Mouse (Mus musculus) thymus, postnatal 4 days (tissue): Measurements from ENCODE around the gene Pex19.
A peak's percentile ranks its signal among the peaks of the same experiment; 100 is the strongest.

Experiments
- DNase-seq: peaks from one replicate; pipeline ENCODE4 v3.0.0; 2021

The Pex19 gene

DNA sequence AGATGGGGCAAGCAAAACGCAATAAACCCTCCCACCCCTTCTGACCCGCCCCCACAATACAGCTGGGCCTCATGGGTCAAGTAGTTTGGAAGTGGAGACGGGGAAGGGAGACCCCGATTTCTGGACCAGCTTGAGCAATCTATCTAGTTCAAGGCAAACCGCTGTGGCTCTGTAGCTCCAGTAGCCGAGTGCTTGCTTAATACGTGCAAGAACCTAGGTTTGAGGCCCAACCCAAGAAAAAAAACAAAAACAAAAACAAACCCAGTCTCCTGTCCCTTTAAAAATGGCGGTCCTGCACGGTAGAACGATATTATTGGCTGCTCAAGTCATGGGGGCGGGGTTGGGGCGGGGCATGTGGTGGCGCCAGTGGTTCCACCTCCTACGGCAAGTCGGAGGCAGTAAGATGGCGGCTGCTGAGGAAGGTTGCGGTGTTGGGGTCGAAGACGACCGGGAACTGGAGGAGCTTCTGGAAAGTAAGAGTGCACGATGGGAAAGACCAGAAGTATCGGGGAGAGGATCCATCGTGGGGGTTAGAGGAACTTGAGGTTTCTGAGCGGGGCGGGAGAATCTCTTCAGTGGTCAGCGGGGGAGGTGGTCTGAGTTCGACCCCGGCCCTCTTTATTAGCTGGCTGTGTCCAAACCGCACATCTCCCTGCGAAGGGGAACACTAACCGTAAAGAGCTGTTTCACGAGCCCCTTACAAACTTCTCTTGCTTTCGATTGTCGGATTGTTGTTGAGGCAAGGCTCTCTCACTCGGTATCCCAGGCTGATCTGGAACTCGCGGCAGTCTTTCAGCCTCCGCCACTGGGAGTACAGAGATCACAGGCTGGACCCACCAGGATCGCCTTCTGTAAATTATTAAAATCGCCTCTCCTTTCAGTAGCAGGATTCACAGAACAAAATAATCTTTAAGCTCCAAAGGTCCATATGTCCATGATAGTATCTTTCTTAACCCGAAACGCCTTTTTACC, at the start of gene Pex19:
TSS of gene Pex19 (plus strand) at position 380 of the 972 bp plus-strand sequence.
- DNase-seq, result peak; percentile 82

DNA sequence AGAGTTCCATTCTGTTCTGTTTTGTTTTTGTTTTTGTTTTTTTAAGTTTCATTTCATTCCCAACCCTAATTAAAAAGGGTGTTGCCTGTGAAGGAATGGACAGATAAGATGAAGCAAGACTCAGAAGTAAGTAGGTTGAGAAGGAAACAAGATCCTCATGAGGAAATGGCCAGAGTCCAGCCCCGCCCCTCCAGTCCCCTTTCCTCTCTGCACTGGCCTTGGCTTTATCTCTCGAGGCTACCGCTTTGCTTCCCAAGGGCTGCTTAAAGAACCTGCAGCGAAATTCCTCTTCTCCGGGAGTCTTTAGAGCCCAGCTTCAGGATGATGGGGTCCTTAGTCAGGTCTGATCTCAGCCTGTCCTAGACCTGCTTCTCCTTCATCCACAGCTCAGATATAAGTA, 48.6 kb upstream of the Pex19 start:
- no peak for DNase-seq

DNA sequence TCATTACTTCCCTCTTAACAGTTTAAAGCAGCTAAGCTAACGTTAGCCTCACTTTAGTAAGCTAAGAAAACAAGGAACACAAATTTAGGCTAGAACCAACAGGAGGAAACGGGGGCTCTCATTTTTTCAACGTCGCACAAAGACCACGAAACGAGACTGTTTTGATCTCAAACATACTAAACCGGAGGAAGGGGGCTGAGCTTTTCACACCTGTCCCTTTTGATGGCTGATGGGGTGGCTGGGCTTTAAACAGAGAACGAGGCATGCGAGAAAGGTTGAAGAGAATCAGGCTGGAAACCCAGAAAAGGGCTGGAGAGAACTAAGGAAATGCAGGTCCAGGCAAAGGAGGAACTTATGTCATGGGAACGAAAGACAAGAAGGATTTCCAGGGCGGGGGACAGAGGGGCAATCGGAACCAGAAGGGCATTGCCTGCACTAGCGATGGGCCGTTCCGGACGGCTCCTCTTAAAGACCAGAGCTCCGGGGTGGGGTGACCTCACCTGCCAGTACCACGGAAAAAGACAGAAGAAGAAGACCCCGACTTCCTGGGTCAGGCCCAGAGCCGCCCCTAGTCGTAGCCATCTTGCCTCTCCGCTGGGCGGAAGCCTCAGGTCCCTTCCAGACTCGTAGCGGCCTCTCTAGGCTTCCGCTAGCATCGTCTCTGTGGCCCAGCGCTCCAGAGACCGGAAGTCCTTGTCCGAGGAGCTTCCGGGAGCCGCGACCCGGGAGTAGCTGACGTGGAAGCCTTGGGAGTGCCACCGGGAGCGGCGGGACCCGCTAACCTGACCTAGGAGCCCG, 44.3 kb upstream of the Pex19 start, which contains the start of the genes Copa and Ncstn:
TSS of gene Copa (plus strand) at position 429 of the 798 bp plus-strand sequence.
TSS of gene Ncstn (minus strand) at position 695 of the 798 bp plus-strand sequence.
- peak; percentile 89 for DNase-seq

DNA sequence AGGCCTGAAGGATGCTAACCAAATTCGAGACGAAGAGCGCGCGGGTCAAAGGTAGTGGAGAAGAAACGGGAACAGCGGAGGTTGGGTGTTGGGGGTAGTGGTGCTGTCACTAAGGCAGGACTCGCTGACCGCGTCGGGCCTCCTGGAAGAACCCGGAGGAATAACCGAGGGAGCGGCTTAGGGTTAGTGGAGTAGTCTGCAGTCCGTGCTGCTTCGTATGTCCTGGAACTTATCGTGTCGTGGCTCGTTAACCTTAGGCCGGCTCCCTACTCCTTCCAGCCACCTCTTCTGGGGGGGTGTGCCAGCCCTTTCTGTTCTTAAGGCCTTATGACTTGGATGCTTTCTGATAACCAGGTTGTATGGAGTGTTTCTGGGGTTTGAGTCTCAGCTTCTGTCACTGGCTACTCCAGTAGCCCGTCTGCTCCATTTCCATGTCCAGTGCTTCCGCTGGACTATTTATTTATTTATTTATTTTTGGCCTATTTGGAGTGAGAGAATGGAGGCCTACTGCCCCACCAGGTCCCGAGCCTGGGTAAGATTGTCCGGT, 43.6 kb upstream of the Pex19 start:
- DNase-seq, result no peak

DNA sequence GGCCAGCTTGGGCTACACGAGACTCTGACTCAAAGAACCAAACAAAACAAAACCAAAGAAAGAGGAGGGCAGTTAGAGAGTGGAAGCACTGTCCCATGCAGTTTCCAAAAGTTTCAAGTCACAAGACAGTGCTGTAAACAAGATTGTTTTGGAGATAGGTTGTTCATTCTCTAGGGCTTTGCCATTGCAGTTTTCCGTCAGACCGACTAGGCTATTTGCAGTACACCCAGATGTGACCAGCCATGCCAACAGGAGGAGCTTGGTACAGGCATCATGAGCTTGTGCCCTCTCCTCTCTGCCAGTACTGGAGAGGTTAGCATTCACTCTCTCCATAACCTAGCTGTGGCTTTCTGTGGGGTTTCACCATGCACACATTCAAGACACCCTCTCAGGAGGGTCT, 33.0 kb upstream of the Pex19 start:
- no peak for DNase-seq

DNA sequence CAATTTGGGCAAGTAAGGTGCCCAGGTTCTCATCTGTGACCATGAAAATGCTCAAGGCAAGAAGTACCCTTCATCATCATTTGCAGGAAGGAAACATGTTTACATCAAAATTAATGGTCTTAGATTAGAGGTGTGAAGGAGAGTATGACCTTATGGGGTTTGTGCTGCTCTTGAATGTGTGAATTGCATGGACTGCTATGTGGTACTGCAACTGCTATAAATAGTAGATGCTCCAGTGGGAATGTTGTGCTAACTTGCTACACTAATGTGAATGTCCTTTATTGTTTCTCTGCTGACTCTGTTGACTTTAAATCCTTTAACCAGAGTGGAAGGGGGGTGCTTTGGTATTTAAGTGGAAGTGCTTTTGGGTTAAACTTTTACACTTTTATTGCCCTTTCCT, 32.3 kb upstream of the Pex19 start:
- no peak for DNase-seq

DNA sequence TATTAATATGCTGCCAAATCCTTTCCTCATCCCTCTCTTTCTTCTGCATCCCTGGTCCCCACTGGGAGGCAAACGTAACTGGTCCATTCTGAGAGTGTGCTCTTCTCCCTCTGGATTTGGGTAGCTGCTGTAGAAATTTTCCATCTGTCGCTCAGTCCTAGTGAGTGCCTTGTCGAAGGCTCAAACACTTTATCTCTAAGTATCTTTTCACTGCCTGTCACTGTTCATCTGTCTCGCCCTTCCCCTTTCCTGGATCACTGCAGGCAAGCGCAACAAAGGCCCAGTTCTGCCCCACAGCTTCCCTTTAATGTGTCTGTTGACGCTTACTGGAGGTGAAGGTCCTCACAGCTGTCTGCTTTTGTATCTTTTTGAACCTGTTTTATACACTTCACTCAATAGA, 31.4 kb upstream of the Pex19 start:
- DNase-seq, result no peak

DNA sequence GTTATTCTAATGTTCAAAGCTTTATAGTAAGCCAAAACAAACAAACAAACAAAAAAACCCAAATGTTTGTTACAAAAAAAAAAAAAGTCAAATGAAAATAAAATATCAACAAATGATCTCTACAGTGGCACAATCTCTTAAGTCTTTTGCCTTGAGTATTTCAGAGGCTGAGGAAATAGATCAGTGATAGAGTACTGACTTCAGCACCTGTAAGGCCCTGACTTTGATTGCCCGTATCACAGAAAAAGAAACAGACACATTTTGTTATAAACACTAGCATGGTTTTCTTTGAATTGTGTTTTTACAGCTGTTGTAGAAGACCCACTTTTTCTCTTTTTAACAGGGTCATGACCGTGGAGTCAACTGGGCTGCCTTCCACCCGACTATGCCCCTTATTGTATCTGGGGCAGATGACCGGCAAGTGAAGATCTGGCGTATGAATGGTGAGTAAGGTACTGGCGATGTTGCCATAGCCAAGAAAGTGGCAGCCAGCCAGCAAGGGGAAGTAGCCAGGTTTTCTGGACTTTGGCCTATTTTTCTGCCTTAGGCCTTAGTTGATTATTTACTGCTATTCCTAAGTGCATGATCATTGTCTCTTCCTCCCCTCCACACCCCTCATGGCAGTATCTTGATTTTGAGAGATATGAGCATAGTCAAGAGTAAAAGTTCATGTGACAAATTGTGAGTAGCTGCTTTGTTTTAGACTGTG, 27.1 kb upstream of the Pex19 start:
- DNase-seq, result no peak

DNA sequence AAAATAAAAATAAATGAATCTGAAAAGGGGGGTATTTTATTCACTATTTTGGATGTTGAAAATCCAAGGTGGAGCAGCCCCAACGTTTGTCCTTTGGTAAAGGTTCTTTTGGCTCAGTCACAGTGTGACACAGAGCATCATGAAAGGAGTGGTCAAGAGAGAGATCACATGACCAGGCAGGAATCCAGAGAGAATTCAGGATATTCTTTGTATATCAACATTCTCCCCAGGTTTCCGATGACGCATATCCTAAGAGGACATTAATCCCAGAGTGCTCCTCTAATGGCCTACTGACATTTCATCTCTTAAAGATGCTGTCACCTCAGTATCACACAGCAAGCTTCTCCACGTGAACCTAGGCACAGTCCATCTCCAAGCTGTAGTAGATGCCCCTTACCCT, 22.9 kb upstream of the Pex19 start:
- DNase-seq, result no peak

DNA sequence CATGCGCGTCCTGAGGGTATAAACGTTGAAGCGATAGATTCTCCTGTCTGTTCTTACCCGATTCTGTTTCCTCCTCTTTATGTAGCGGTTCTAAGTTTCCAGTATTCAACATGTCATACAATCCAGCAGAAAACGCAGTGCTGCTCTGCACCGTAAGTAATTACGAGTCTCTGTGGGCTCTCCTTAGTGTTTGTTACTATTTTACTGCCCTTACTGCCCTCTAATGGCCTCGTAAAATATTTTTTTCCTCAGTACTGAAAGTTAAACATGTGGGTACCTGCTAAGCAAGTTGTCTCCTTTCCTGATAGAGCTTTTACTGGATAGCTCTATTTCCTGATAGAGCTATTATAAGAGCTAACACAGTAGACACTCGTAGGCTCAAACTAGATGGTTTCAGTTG, 21.5 kb upstream of the Pex19 start:
- DNase-seq, result no peak

DNA sequence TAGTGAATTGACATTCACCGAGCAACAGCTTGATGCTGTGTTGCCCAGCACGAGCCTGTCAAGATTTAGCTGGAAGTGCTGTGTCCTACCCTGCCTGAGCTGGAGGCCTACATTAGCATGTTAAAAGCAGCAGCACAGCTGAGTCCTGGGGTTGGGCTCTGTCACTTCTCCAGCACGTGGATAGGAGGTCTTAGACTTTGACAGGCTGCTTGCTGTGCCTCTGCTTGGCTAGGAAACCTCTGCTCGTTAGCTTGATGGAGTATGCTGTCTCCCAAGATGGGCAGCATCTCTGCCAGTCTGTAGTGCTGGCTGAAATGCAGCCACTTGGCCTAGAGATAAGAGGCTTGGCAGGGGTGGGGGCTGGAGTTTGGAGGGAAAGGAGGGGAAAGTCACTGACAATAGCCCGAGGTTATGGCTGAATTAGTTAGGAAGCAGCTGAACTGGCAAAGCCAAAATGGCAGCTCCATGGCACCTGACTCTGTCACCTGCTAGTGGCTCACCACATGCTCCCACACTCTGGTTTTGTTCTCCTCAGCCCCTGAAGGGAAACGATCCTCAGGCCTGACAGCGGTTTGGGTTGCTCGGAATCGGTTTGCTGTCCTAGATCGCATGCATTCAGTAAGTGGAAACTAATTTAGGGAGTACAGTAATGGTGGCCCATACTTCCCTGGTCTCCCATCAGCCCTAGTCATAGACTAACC, 18.6 kb upstream of the Pex19 start:
- no peak for DNase-seq

DNA sequence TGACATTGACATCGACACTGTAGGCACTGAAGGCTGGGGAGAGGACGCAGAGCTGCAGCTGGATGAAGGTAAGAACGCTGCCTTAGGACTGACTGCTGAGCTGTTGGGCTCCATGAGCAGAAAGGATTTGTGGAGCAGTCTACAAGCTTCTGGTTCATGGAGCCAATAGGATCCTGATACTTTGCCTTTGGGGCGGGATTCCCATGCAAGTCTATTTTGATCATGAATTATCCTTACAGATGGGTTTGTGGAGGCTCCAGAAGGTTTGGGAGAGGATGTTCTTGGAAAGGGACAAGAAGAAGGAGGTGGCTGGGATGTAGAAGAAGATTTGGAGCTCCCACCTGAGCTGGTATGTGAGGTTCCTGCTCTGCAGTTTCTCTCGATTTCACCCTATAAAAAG, 9.6 kb upstream of the Pex19 start:
- no peak for DNase-seq

DNA sequence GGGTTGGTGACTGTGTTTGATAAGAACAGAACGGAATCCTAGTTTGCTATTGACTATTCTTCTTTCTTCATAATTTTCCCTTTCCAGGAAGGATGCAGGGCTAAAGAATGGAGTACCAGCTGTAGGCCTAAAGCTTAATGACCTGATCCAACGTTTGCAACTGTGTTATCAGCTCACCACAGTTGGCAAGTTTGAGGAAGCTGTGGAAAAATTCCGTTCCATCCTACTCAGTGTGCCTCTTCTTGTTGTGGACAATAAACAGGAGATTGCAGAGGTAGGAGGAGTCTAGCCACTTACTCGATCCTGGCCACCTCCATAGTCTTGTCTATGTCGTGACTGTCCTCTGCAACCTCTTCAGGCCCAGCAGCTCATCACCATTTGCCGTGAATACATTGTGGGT, 7.5 kb upstream of the Pex19 start:
- DNase-seq, result no peak

DNA sequence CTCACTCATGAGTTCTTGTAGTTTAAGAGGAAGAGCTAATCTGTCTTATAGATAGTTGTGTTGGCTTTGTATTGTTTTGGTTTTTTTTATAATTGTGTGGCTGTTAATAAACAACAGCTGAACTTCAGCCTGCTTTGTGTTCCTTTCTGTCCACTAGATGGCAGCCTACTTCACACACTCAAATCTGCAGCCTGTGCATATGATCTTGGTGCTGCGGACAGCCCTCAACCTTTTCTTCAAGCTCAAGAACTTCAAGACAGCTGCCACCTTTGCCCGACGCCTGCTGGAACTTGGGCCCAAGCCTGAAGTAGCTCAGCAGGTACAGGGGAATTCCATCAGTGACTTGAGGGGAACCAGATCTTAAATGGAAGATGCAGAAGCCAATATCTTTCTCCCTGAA, 6.8 kb upstream of the Pex19 start:
- peak; percentile 35 for DNase-seq

DNA sequence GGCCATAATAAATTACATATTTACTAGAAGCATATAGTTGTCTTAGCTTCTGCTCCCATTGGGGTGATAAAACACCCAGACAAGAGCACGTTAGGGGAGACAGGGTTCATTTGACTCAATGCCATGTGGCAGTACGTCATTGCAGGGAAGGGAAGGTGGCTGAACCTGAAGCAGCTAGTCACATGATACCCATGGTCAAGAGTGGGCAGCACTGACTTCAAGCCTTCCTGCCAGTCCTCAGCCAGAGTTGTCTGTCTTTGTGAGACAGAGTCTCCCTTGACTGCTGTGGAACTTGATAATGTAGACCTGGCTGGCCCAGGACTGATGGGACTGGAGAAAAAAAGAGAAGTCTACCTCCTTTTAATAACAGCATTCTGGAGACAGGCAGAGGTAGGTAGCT, 3.9 kb upstream of the Pex19 start:
- no peak for DNase-seq

DNA sequence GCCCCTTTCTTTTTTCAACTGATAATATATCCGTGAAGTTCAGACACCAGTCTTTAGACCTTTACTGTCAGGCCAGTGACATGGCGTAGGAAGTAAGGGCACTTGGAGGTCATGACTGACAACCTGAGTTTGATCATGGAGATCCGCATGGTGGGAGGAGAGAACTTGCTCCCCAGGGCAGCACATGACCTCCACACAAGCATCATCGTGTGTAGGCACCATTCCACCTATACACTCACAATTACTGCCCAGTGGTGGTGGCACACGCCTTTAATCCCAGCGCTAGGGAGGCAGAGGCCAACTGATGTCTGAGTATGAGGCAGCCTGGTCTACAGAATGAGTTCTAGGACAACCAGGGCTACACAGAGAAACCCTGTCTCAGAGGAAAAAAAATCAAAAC, 2.0 kb upstream of the Pex19 start:
- DNase-seq, result no peak

DNA sequence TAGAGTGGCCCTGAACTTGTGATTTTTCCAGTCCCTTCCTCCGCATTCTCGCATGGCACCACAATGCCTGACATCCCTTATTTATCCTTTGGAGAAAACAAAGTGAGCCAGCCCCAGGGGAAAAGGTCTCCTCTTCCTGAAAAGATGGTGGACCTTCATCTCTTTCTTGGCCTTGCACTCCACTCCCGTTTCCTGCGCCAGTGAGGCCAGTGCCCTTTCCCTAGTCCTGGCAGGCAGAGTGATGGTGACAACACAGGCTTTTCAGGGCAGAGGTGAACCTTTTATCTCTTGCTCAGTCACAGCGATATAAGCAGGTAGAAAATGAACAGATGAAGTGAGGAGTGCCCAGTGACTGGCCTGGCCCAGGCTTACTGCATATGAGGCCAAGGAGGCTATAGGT, 932 bp downstream of the Pex19 start:
- DNase-seq, result no peak

DNA sequence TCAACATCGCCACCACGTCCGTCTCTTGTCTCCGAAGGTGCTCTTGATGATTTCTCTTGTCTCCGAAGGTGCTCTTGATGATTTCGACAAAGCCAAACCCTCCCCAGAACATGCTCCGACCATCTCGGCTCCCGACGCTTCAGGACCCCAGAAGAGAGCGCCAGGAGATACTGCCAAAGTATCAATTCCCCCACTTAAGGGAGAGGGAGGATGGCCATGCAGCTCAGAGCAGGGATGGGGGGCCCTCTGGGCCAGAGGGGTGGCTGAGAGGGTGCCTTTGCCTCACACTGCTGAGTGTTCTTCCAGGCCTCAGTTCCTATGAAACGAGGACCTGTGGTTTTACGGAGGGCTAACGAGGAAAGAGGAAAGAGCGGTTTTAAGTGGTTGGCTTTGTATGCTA, 2.0 kb downstream of the Pex19 start:
- no peak for DNase-seq

DNA sequence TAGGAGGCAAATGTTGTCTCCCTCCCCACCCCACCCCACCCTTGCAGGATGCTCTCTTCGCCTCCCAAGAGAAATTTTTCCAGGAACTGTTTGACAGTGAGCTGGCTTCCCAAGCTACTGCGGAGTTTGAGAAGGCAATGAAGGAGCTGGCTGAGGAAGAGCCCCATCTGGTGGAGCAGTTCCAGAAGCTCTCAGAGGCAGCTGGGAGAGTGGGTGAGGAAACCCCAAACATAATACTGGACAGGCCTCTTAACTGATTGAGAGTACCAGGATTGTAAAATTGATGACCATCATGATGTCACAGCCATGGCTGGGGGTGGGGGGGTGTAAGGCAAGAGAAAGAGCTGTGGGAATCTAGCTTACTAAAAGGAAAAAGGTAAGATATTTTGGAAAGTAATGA, 2.6 kb downstream of the Pex19 start:
- no peak for DNase-seq

DNA sequence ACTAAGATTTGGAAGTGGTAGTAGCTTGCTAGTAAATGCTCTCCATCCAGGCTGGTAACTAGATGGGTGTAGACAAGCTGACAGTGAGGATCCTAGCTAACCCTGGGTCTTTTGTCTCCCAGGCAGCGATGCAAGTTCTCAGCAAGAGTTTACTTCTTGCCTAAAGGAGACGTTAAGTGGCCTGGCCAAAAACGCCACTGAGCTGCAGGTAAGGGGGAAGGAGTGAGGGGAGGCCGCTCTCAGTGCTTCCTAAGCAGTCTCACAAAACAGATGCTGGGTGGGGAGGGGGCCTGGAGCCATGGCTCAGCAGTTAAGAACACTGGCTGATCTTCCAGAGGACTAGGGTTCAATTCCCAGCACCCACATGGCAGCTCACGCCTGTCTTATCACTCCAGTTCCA, 3.2 kb downstream of the Pex19 start:
- no peak for DNase-seq

DNA sequence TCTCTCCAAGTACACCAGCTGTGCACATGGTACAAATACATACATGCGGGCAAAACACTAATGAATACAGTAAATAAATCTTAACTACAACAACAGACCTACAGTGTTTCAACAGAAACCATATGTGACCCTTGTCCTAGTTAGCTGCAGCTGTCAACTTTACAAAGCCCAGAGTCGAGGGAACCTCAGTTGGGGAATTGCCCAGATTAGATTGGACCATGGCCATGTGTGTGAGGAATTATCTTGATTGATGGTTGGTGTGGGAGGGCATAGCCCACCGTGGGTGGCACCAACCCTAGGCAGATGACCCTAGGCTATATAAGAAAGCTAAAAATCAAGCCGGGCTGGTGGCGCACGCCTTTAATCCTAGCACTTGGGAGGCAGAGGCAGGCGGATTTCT, 5.8 kb downstream of the Pex19 start:
- no peak for DNase-seq

DNA sequence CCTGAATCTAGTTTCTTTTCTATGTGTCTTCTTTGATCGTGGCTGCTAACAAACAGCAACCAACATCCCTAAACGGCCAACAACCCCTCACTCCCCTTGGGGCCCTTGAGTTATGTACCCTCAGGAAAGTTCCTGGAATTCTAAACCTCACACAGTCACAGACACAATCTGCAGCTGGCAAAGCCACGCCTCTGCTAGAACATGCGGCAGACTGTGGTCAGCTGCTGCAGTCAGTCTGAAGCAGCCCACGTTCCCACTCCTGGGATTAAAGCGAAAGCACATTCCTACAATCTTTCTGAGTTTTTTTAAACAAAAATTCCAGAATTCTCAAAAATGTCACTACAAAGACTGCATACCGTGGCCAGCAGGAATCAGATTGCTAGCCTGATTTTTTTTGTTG, 7.0 kb downstream of the Pex19 start:
- DNase-seq, result no peak
